ENCODE assay signal across 8 mouse cellular contexts in genomic region chr17:79020984-79021335, GRCm38 (mm10). TPM values are rescaled to one million over a fixed set of nuclear protein-coding genes. Genes with fewer than 3 reads are reported as not detected.
A peak's percentile ranks its signal among the peaks of the same experiment; 100 is the strongest.
DNase-seq lines count a peak whose midpoint lies in the region; ATAC-seq lines count a peak whose summit lies in the region.

No protein-coding gene starts in this region.

- DNase-seq in A20 (ENCODE audit: low read depth, low spot score): peak; percentile 81
- DNase-seq in thymus, postnatal 36 days: no peak
- DNase-seq in testis, postnatal 14 days (ENCODE audit: low spot score): no peak

- peaks cover 46% of the 10 kb centered on the region for H3K27me3 ChIP-seq in erythroblast, embryonic 14.5 days (ENCODE audit: control insufficient read depth)
- H3K27me3 ChIP-seq in forebrain, embryonic 15.5 days: no peaks in the 10 kb centered on the region; the same call in 1 of the 2 replicates

- H3K9me3 ChIP-seq in erythroblast, embryonic 14.5 days (ENCODE audit: control insufficient read depth, low read length): no peaks in the 10 kb centered on the region
- H3K9me3 ChIP-seq in forebrain, embryonic 15.5 days: no peaks in the 10 kb centered on the region

- H3K4me3 ChIP-seq in erythroblast, embryonic 14.5 days (replicated peaks): peak overlapping the region; percentile 71
- H3K4me3 ChIP-seq in forebrain, embryonic 15.5 days: peak overlapping the region; percentile 74
- H3K4me3 ChIP-seq in macrophage (ENCODE audit: inconsistent target): peak overlapping the region; percentile 35

- H3K4me1 ChIP-seq in erythroblast, embryonic 14.5 days (ENCODE audit: control insufficient read depth): peaks cover 17% of the 10 kb centered on the region
- peaks cover 34% of the 10 kb centered on the region for H3K4me1 ChIP-seq in forebrain, embryonic 15.5 days

- H3K4me2 ChIP-seq in forebrain, embryonic 15.5 days (replicated peaks): peak overlapping the region; percentile 61

- 2% methylated on average over 24 of the region's 24 CpGs for WGBS in forebrain, embryonic 15.5 days
- 5% methylated on average over 19 of the region's 24 CpGs for WGBS in macrophage (ENCODE audit: missing documents)

- no peaks in the 10 kb centered on the region for H3K36me3 ChIP-seq in erythroblast, embryonic 14.5 days (ENCODE audit: control insufficient read depth)
- no peaks in the 10 kb centered on the region for H3K36me3 ChIP-seq in forebrain, embryonic 15.5 days
- no peaks in the 10 kb centered on the region for H3K36me3 ChIP-seq in macrophage (ENCODE audit: inconsistent target)

- peaks cover 42% of the 10 kb centered on the region for H3K79me2 ChIP-seq in macrophage (ENCODE audit: inconsistent target)

- ATAC-seq in erythroblast, adult 5-6 weeks (replicated peaks; ENCODE audit: low FRiP score, poor library complexity, severe bottlenecking): no peak
- ATAC-seq in forebrain, embryonic 15.5 days (replicated peaks): no peak; the same call in 1 of the 2 replicates
- no peak for ATAC-seq in inflammation-experienced regulatory T-cells, adult 6 months

- H3K27ac ChIP-seq in forebrain, embryonic 15.5 days (replicated peaks): no peak overlapping the region; the same call in 1 of the 2 replicates
- no peak overlapping the region for H3K27ac ChIP-seq in macrophage

- peak overlapping the region; percentile 63 for H3K9ac ChIP-seq in forebrain, embryonic 15.5 days (replicated peaks)

RNA-seq across cellular contexts. Expression of gene Prkd3, which starts 0.3 kb away (rescaled TPM):
- 0.01 and 0.02 TPM in 2 replicates for polyA plus RNA-seq in erythroblast, embryonic 14.5 days (2012)
- 9.8 and 10.0 TPM in 2 replicates for total RNA-seq in erythroblast, adult 5-6 weeks (2015; ENCODE audit: low replicate concordance)
- total RNA-seq in erythroblast, adult 5-6 weeks (2017; ENCODE audit: low replicate concordance): 9.4 and 11.3 TPM in 2 replicates
- 29.2 and 30.1 TPM in 2 replicates for polyA plus RNA-seq in forebrain, embryonic 15.5 days (2015; fragmentation: Nextera tagmentation; extraction: Ambion mirVana)
- total RNA-seq in macrophage (2018; cell fraction: chromatin; rRNA removed): 100 to 1,000 TPM in 1 of 26 experiments, 10 to 100 TPM in 25; 12.0 to 103 (median 28.6) TPM
- 10 to 100 TPM in 25 of 26 experiments, 1 to 10 TPM in 1; 9.7 to 26.2 (median 14.9) TPM for total RNA-seq in macrophage (2018; cell fraction: cytosol; rRNA removed)
- total RNA-seq in macrophage (2018; cell fraction: nucleus; rRNA removed): 100 to 1,000 TPM in 1 of 26 experiments, 10 to 100 TPM in 24, 1 to 10 TPM in 1; 9.8 to 107 (median 25.8) TPM
- polyA plus RNA-seq in macrophage (2018): 12.4 to 15.5 TPM (median 13.1 TPM) in 3 replicates
- polyA plus RNA-seq in inflammation-experienced regulatory T-cells, adult 6 months (2017; shearing (Covaris generic)): 1 to 10 TPM; 2.8 to 7.7 (median 5.0) TPM

RNA-seq across cellular contexts. Expression of gene Qpct, which starts 30.7 kb away (rescaled TPM):
- not detected in 2 replicates for polyA plus RNA-seq in erythroblast, embryonic 14.5 days (2012)
- total RNA-seq in erythroblast, adult 5-6 weeks (2015; ENCODE audit: low replicate concordance): 1.3 and 6.0 TPM in 2 replicates
- 0.14 and 0.77 TPM in 2 replicates for total RNA-seq in erythroblast, adult 5-6 weeks (2017; ENCODE audit: low replicate concordance)
- polyA plus RNA-seq in forebrain, embryonic 15.5 days (2015; fragmentation: Nextera tagmentation; extraction: Ambion mirVana): 12.2 and 13.7 TPM in 2 replicates
- 1 to 10 TPM in 9 of 26 experiments, under 1 TPM in 10, not detected in 7; 0.36 to 4.5 (median 0.92) TPM for total RNA-seq in macrophage (2018; cell fraction: chromatin; rRNA removed)
- total RNA-seq in macrophage (2018; cell fraction: cytosol; rRNA removed): 10 to 100 TPM in 3 of 26 experiments, 1 to 10 TPM in 23; 2.4 to 10.9 (median 5.7) TPM
- total RNA-seq in macrophage (2018; cell fraction: nucleus; rRNA removed): 10 to 100 TPM in 1 of 26 experiments, 1 to 10 TPM in 25; 1.1 to 19.6 (median 4.1) TPM
- 6.4 to 28.5 TPM (median 11.2 TPM) in 3 replicates for polyA plus RNA-seq in macrophage (2018)
- 1 to 10 TPM in 2 of 3 experiments, under 1 TPM in 1; 0.99 to 8.4 (median 3.1) TPM for polyA plus RNA-seq in inflammation-experienced regulatory T-cells, adult 6 months (2017; shearing (Covaris generic))
